Comparison of ENCODE assay signal across 10 mouse cellular contexts in the genomic region with DNA sequence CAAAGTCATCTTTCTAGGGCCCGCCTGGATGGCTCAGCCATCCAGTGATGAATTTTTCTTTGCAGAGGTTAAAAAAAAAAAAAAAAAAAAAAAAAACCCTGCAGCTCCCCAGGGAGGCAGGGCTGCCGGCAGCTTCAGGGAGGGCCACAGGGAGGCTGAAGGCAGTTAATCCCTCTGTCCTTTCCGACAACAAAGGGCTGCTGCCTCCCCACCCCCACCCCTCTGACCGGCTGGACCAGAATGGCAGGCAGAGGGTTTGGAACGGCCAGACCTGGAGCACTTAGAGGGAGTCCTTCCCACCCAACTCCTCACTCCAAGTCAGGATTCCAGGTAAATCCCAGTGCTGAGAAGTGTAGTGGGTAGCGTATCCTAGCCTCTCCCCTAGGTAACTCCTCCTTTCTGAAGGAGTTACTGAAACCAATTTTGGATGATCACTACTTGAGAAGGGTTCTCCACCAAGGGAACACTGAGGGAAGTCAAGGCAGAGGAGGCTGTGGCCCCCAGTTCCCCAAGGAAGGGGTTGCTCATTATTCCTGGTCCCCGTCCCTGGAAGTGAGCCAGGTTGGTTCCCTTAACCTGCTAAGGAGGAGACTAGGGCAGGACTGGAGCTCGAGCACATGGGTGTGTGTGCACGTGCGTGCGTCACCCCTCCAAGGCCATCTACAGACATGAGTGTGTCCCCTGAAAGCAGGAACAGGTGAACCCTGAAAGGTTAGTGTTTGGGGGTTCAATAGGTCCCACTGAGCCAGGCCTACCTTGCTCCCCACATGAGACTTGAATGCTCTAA. TPM values are rescaled to one million over a fixed set of nuclear protein-coding genes. Genes with fewer than 3 reads are reported as not detected.
A peak's percentile ranks its signal among the peaks of the same experiment; 100 is the strongest.
DNase-seq lines count a peak whose midpoint lies in the region; ATAC-seq and TF ChIP-seq lines count a peak whose summit lies in the region.
"Had no signal": no experiment of that assay in that cellular context is flagged by ENCODE, and none has a peak within 500 bp of the region (broad histone marks: within the 10 kb centered on the region; RNA-seq: fewer than 3 reads in every experiment).

No protein-coding gene starts in this region.

- 33% methylated on average over 11 of the region's 11 CpGs for WGBS in heart, embryonic 11.5 days (ENCODE audit: insufficient replicate concordance)
- WGBS in hindbrain, postnatal 0 days = 37% methylated on average over 11 of the region's 11 CpGs
- 35% methylated on average over 11 of the region's 11 CpGs for WGBS in neural tube, embryonic 12.5 days
- 41% methylated on average over 11 of the region's 11 CpGs for WGBS in liver, embryonic 12.5 days (ENCODE audit: insufficient replicate concordance)

- no peaks in the 10 kb centered on the region for H3K9me3 ChIP-seq in heart, embryonic 11.5 days (replicated peaks; ENCODE audit: control insufficient read depth, low read length)
- no peaks in the 10 kb centered on the region for H3K9me3 ChIP-seq in hindbrain, postnatal 0 days (ENCODE audit: low read length)
- H3K9me3 ChIP-seq in neural tube, embryonic 12.5 days = no peaks in the 10 kb centered on the region
- no peaks in the 10 kb centered on the region for H3K9me3 ChIP-seq in liver, embryonic 12.5 days (replicated peaks)

- no peak overlapping the region for H3K4me3 ChIP-seq in heart, embryonic 11.5 days (ENCODE audit: low read depth, low read length)
- H3K4me3 ChIP-seq in hindbrain, postnatal 0 days (ENCODE audit: low read length) = no peak overlapping the region
- no peak overlapping the region for H3K4me3 ChIP-seq in neural tube, embryonic 12.5 days
- no peak overlapping the region for H3K4me3 ChIP-seq in liver, embryonic 12.5 days

- no peaks in the 10 kb centered on the region for H3K27me3 ChIP-seq in heart, embryonic 11.5 days (ENCODE audit: control insufficient read depth, insufficient read depth, low read length)
- no peaks in the 10 kb centered on the region for H3K27me3 ChIP-seq in hindbrain, postnatal 0 days (ENCODE audit: insufficient read depth, low read length)
- no peaks in the 10 kb centered on the region for H3K27me3 ChIP-seq in neural tube, embryonic 12.5 days (replicated peaks)
- H3K27me3 ChIP-seq in liver, embryonic 12.5 days (replicated peaks) = peaks cover 49% of the 10 kb centered on the region

- no peaks in the 10 kb centered on the region for H3K36me3 ChIP-seq in heart, embryonic 11.5 days (ENCODE audit: control insufficient read depth, insufficient read depth, low read length)
- H3K36me3 ChIP-seq in hindbrain, postnatal 0 days (ENCODE audit: insufficient read depth, low read length) = no peaks in the 10 kb centered on the region
- H3K36me3 ChIP-seq in neural tube, embryonic 12.5 days = no peaks in the 10 kb centered on the region
- no peaks in the 10 kb centered on the region for H3K36me3 ChIP-seq in liver, embryonic 12.5 days

- no peak overlapping the region for H3K9ac ChIP-seq in heart, embryonic 11.5 days (ENCODE audit: low read depth, low read length)
- H3K9ac ChIP-seq in hindbrain, postnatal 0 days (replicated peaks; ENCODE audit: low read length) = no peak overlapping the region
- H3K9ac ChIP-seq in neural tube, embryonic 12.5 days = no peak overlapping the region
- no peak overlapping the region for H3K9ac ChIP-seq in liver, embryonic 12.5 days

- TF ChIP-seq CTCF in hindbrain, postnatal 0 days (IDR thresholded peaks at IDR 0.05; ENCODE audit: low read depth) = no peak

- H3K27ac ChIP-seq in heart, embryonic 11.5 days (ENCODE audit: low read depth, low read length) = no peak overlapping the region
- no peak overlapping the region for H3K27ac ChIP-seq in hindbrain, postnatal 0 days
- H3K27ac ChIP-seq in neural tube, embryonic 12.5 days = peak overlapping the region; percentile 75; the same call in 1 of the 2 replicates
- H3K27ac ChIP-seq in liver, embryonic 12.5 days = no peak overlapping the region

- peaks cover 13% of the 10 kb centered on the region; the same call in 1 of the 2 replicates for H3K4me1 ChIP-seq in heart, embryonic 11.5 days (ENCODE audit: control insufficient read depth, insufficient read depth, low read length)
- no peaks in the 10 kb centered on the region for H3K4me1 ChIP-seq in hindbrain, postnatal 0 days (ENCODE audit: insufficient read depth, low read length)
- peaks cover 18% of the 10 kb centered on the region for H3K4me1 ChIP-seq in neural tube, embryonic 12.5 days
- no peaks in the 10 kb centered on the region for H3K4me1 ChIP-seq in liver, embryonic 12.5 days

- DNase-seq in heart, adult 9 months (ENCODE audit: low spot score in 2 of 2) = no peak
- peak; percentile 66 for DNase-seq in embryo, embryonic 10.5 days (ENCODE audit: low spot score)
- no peak for DNase-seq in hindbrain, postnatal 0 days (ENCODE audit: low spot score)
- no peak for DNase-seq in layer of hippocampus, postnatal 10 days (ENCODE audit: low spot score in 2 of 2)
- DNase-seq: heart, postnatal 10 days; thymus, postnatal 25 days had no signal

- H3K4me2 ChIP-seq in heart, embryonic 11.5 days = peak overlapping the region; percentile 29
- H3K4me2 ChIP-seq in hindbrain, postnatal 0 days (ENCODE audit: low read depth, low read length) = peak overlapping the region; percentile 8; the same call in 1 of the 2 replicates
- peak overlapping the region; percentile 44 for H3K4me2 ChIP-seq in neural tube, embryonic 12.5 days (replicated peaks)
- no peak overlapping the region for H3K4me2 ChIP-seq in liver, embryonic 12.5 days

- no peak for ATAC-seq in heart, embryonic 11.5 days (replicated peaks; ENCODE audit: insufficient number of reproducible peaks, low FRiP score, low TSS enrichment)
- 0 out of 2 replicates have a peak, but pooled peaks have one; percentile 9 for ATAC-seq in hindbrain, postnatal 0 days
- peak; percentile 21; the same call in 1 of the 2 replicates for ATAC-seq in neural tube, embryonic 12.5 days (ENCODE audit: low FRiP score, low read depth)
- ATAC-seq in liver, embryonic 12.5 days = no peak
- no peak for ATAC-seq in granulocyte monocyte progenitor cell, adult 5-6 weeks (replicated peaks; ENCODE audit: poor library complexity, severe bottlenecking)

RNA-seq across cellular contexts. Expression of gene Ccdc85c, which starts 10.2 kb away (rescaled TPM):
- polyA plus RNA-seq in heart, embryonic 11.5 days (2014; fragmentation: Nextera tagmentation; extraction: Ambion mirVana) = 6.3 and 7.8 TPM in 2 replicates
- total RNA-seq in hindbrain, postnatal 0 days (2014; rRNA removed) = 86.3 and 94.7 TPM in 2 replicates
- polyA plus RNA-seq in hindbrain, postnatal 0 days (2015; fragmentation: Nextera tagmentation; extraction: Ambion mirVana) = 16.9 and 17.0 TPM in 2 replicates
- polyA plus RNA-seq in neural tube, embryonic 12.5 days (2016; fragmentation: Nextera tagmentation; extraction: Ambion mirVana) = 14.5 and 20.4 TPM in 2 replicates
- polyA plus RNA-seq in liver, embryonic 12.5 days (2016; fragmentation: Nextera tagmentation; extraction: Ambion mirVana) = 3.3 and 3.4 TPM in 2 replicates
- total RNA-seq in granulocyte monocyte progenitor cell, adult 5-6 weeks (2014; fragmentation: Nextera tagmentation) = 0.95 and 1.7 TPM in 2 replicates
- total RNA-seq in granulocyte monocyte progenitor cell, adult 5-6 weeks (2017) = 0.90 and 2.4 TPM in 2 replicates
- total RNA-seq in layer of hippocampus, postnatal 10 days (2021) = 10 to 100 TPM; 58.6 to 62.9 TPM

RNA-seq across cellular contexts. Expression of gene Hhipl1, which starts 20.7 kb away (rescaled TPM):
- 0.28 and 0.29 TPM in 2 replicates for polyA plus RNA-seq in heart, embryonic 11.5 days (2014; fragmentation: Nextera tagmentation; extraction: Ambion mirVana)
- total RNA-seq in hindbrain, postnatal 0 days (2014; rRNA removed) = 10.2 and 10.8 TPM in 2 replicates
- polyA plus RNA-seq in hindbrain, postnatal 0 days (2015; fragmentation: Nextera tagmentation; extraction: Ambion mirVana) = 2.8 and 3.2 TPM in 2 replicates
- 2.1 and 2.3 TPM in 2 replicates for polyA plus RNA-seq in neural tube, embryonic 12.5 days (2016; fragmentation: Nextera tagmentation; extraction: Ambion mirVana)
- polyA plus RNA-seq in liver, embryonic 12.5 days (2016; fragmentation: Nextera tagmentation; extraction: Ambion mirVana) = 0.07 and 0.17 TPM in 2 replicates
- total RNA-seq in granulocyte monocyte progenitor cell, adult 5-6 weeks (2014; fragmentation: Nextera tagmentation) = not detected in 2 replicates
- total RNA-seq in granulocyte monocyte progenitor cell, adult 5-6 weeks (2017) = not detected in 2 replicates
- total RNA-seq in layer of hippocampus, postnatal 10 days (2021) = 1 to 10 TPM; 6.3 to 7.4 TPM

RNA-seq across cellular contexts. Expression of gene Cyp46a1, which starts 48.8 kb away (rescaled TPM):
- 4.3 and 5.5 TPM in 2 replicates for polyA plus RNA-seq in heart, embryonic 11.5 days (2014; fragmentation: Nextera tagmentation; extraction: Ambion mirVana)
- total RNA-seq in hindbrain, postnatal 0 days (2014; rRNA removed) = 36.3 and 39.8 TPM in 2 replicates
- polyA plus RNA-seq in hindbrain, postnatal 0 days (2015; fragmentation: Nextera tagmentation; extraction: Ambion mirVana) = 46.2 and 49.7 TPM in 2 replicates
- polyA plus RNA-seq in neural tube, embryonic 12.5 days (2016; fragmentation: Nextera tagmentation; extraction: Ambion mirVana) = 12.7 and 19.0 TPM in 2 replicates
- 0.86 and 1.7 TPM in 2 replicates for polyA plus RNA-seq in liver, embryonic 12.5 days (2016; fragmentation: Nextera tagmentation; extraction: Ambion mirVana)
- total RNA-seq in granulocyte monocyte progenitor cell, adult 5-6 weeks (2014; fragmentation: Nextera tagmentation) = not detected in 2 replicates
- not detected in 2 replicates for total RNA-seq in granulocyte monocyte progenitor cell, adult 5-6 weeks (2017)
- total RNA-seq in layer of hippocampus, postnatal 10 days (2021) = 100 to 1,000 TPM in 1 of 2 experiments, 10 to 100 TPM in 1; 89.7 to 103 TPM

Comparison
In these comparisons a context has a peak if more than half of its experiments do, and no peak if none do; other contexts are left out.
1. ATAC-seq: peak in hindbrain, postnatal 0 days (single experiment) and neural tube, embryonic 12.5 days (single experiment); none in heart, embryonic 11.5 days (single experiment), liver, embryonic 12.5 days (single experiment) and granulocyte monocyte progenitor cell, adult 5-6 weeks (single experiment).